Mouse (Mus musculus): Measurements from ENCODE around the gene Phkb.

The Phkb gene

GRCm38 (mm10) chr8:86083346-86083745, 242.6 kb downstream of the Phkb start:
- peak; percentile 7 to 49 for DNase-seq (ENCODE audit: inconsistent age in 2 of 2, low spot score in 1 of 2)

GRCm38 (mm10) chr8:86086791-86087190, 246.0 kb downstream of the Phkb start:
- no peak for DNase-seq (ENCODE audit: inconsistent age in 2 of 2, low spot score in 1 of 2)

- DNase-seq (ENCODE audit: inconsistent age in 2 of 2, low spot score in 1 of 2): no peak
These were observed 246.7 kb downstream of the Phkb start for GRCm38 (mm10) chr8:86087468-86087867.

GRCm38 (mm10) chr8:86090666-86091065, 249.9 kb downstream of the Phkb start:
- DNase-seq (ENCODE audit: inconsistent age in 2 of 2, low spot score in 1 of 2): no peak
